Mouse (Mus musculus) lung, adult 2 months (tissue): ENCODE data around the gene Atoh8. TPM values are rescaled to one million over a fixed set of nuclear protein-coding genes. Genes with fewer than 3 reads are reported as not detected.

ENCODE experiments used
- DNase-seq: peaks from one replicate; pipeline ENCODE4 v3.0.0; 2022
- H3K4me1 ChIP-seq: fragments of 200-500 bp; 2 replicates; pipeline ENCODE4 v1.6.1; 2011; ENCODE audit warnings: low read length; ENCODE audit not compliant: control insufficient read depth, insufficient read depth
- H3K4me3 ChIP-seq: fragments of 200-500 bp; replicated peaks from 2 replicates; pipeline ENCODE3; 2011; ENCODE audit warnings: low read depth, mild to moderate bottlenecking, control low read depth, low read length; ENCODE audit errors: extremely low read depth
- CTCF ChIP-seq: fragments of 200-500 bp; IDR thresholded peaks from 2 replicates; pipeline ENCODE4 v1.5.1; 2011; ENCODE audit warnings: mild to moderate bottlenecking, low read length, control low read depth; ENCODE audit not compliant: insufficient read depth
- POLR2A ChIP-seq: fragments of 200-500 bp; IDR thresholded peaks from 2 replicates; pipeline ENCODE4 v1.6.1; 2011; ENCODE audit warnings: low read depth, mild to moderate bottlenecking, control low read depth, low read length, borderline replicate concordance; ENCODE audit errors: extremely low read depth
- WGBS: fragments of 180-500 bp; shearing (Covaris S2); methylation state at CpG from one replicate; pipeline ENCODE4 v1.1.7; 2018; 5-methylcytosine and 5-hydroxymethylcytosine counted together
- polyA plus RNA-seq: library from polyadenylated mRNA; depleted of rRNA; stranded (reverse); fragments of >200 nt; gene quantifications from 2 replicates; pipeline ENCODE4 v1.2.3, GENCODE M21; 2012

The Atoh8 gene
- polyA plus RNA-seq, 1 experiment: 26.4 TPM

DNA sequence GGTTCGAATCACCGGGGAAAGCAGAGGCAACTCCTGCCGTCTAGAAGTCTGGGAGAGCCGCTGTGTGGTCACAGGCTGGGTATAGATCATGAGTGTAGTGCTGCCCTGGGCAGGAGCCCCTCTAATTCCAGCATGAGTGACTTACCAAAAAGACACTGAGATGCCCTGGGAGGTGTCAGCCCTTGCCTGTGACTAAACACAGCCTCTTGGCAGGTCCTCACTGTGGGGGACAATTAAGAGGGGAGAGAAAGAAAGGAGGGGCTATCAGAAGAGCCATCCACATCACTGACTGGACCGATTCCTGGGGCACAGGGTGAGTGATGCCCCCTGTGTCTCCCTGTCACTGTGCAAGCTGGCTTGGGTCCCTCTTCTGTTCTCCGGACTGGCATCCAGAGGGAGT lies 48.6 kb downstream of the Atoh8 start:
- Histone ChIP-seq H3K4me1 (peaks cover 6% of the 10 kb centered on the region), H3K4me3 (no peak overlapping the region)
- DNase-seq: no peak
- TF ChIP-seq CTCF: no peak
- no peak for TF ChIP-seq POLR2A
- WGBS: 86% methylated on average over 6 of the region's 6 CpGs

DNA sequence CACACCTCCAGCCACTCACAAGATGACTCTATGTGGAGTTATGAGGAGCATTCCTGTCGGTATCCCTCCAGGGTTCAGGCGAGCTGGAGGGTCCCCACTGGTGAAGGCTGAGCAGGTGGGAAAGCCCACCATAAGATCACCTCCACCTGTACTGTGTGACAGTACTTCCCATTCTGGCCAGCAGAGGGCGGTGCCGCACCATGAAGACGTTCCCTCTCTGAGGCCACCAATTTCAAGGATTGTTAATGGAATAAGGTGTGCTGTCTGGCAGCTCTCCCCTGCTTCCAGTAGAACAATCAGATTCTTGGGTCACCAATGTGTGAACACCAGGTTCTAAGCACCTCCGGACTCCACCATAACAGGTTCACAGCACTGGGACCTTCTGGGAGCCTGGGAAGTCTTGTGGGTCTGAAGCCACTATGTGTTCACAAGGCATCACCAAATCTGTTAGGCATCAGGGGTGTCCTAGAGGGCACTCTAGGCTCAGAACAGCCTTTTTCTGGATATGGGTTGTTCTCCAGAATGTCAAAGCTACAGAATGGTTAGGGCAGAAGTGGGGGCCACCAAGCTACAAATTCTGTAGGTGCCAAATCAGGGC lies 49.4 kb downstream of the Atoh8 start:
- DNase-seq: peak; percentile 88
- TF ChIP-seq CTCF: peak; percentile 99
- TF ChIP-seq POLR2A: no peak
- Histone ChIP-seq H3K4me3 (no peak overlapping the region), H3K4me1 (peaks cover 6% of the 10 kb centered on the region)
- WGBS: 2% methylated on average over 6 of the region's 6 CpGs

DNA sequence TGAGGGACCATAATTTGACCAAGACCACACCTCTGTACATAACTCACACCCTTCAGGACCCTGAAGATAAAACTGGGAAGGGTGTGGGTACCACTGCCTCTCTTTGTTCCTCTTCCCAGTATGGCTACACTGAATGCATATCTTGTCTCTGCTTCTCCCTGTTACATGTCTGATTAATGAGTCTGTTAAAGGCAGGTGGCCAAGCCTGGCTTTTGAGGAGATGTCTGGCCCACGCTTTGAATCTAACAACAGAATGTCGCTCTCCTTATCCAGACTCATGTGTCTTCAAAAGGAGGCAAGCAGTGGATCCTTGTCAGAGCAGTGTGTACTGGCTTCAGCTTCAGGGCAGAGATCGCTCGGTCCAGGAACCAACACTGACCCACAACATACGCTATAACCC lies 50.8 kb downstream of the Atoh8 start:
- TF ChIP-seq CTCF: no peak
- TF ChIP-seq POLR2A: no peak
- Histone ChIP-seq H3K4me1 (peaks cover 5% of the 10 kb centered on the region), H3K4me3 (no peak overlapping the region)
- no peak for DNase-seq
- 87% methylated on average over 5 of the region's 5 CpGs for WGBS

DNA sequence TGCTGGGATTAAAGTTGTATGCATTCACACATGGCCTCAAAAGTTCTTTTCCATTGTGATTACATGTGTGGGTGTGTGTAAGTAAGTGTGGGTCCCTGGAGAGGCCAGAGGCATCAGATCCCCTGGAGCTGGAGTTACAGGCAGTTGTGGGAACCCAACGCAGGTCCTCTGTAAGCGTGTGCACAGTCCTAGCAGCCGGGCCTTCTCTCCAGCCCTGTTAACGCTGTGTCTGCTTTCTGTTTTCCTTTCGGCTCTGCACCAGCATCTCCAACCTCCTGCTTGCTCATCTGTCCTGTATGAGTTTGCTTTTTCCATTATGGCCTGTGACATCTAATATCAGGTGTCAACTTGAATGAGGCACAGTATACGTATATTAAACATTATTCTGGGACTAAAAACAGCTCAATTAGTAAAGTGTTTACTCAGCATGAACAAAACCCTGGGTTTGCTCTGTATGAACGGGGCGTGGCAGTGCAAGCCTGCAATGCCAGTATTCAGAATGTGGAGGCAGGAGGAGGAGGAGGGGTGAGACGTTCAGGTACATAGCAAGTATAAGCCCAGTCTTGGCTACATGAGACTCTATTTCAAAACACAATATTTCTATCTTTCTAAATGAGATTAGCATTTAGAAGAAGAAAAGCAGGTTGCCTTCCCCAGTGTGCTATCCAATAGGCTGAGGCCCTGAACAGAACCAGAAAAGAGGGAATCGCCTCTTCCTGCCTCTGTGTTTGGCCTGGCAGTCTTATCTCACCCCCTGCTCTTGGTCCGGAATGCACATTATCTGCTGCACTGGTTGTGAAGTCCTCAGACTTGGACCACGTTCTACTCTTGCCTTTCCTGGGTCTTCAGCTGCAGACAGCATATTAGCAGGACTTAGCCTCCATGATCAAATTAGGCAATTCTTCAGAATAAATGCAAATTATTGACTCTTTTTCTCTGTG lies 55.5 kb downstream of the Atoh8 start:
- no peak for DNase-seq
- 58% methylated on average over 12 of the region's 12 CpGs for WGBS
- no peaks in the 10 kb centered on the region; the same call in 1 of the 2 replicates for H3K4me1 ChIP-seq
- TF ChIP-seq POLR2A (no peak), CTCF (no peak)
- H3K4me3 ChIP-seq: no peak overlapping the region

DNA sequence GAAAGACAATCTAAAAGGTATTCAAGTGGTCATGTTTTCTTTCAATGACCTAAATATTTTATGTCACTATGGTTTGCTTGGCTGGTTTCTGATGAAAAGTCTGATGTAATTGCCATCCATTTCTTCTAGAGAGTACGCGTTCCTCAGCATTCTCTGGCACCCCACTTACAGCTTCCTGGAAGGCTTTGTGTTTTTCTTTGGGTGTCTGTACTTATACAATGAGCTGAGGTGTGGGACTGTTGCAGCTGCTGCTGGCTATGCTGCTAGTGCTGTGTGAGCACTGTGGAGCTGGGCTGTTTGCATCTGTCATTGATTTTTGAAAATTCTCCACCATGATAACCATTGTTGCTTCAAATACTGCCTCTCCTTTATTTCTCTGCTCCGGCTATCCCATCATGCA lies 56.4 kb downstream of the Atoh8 start:
- no peak for DNase-seq
- Histone ChIP-seq H3K4me3 (no peak overlapping the region), H3K4me1 (no peaks in the 10 kb centered on the region; the same call in 1 of the 2 replicates)
- 66% methylated on average over 3 of the region's 3 CpGs for WGBS
- no peak for TF ChIP-seq POLR2A
- TF ChIP-seq CTCF: no peak

DNA sequence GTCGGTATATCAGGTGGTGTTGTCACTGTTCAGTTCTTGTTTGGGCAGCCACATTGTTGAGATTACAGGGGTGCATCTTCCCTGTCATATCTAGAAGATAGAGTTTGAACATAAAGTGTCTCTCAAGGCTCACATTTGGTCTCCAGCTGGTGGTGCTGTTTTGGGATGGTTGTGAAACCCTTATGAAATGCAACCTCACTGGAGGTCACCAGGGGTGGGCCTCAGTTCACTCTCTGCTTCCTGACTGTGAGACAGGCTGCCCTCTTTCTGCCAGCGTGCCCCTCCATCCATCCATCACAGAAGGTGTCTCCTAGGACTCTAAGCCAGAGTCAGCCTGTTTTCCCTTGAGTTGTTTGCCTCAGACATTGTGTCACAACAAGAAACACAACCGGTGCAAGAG lies 58.0 kb downstream of the Atoh8 start:
- no peak for DNase-seq

DNA sequence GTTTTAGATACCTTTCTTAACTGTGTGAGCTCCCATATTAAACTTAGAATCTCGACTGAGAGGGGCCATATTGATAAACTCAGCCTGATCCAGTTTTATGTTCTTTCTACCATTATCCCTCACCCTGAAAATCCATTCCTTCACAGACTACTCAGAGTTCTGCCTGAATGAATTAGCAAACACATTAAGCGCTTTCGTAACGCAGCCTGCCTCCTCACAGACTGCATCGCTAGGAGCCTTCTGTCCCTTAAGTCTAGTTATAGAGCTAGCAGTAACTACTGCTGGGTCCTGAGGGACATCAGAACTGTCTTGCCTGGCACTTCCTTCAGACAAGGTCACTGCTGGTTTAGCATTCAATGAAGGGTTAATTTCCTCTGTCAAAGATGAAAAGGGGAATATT lies 59.4 kb downstream of the Atoh8 start:
- WGBS: 69% methylated on average over 5 of the region's 5 CpGs
- Histone ChIP-seq H3K4me3 (no peak overlapping the region), H3K4me1 (no peaks in the 10 kb centered on the region; the same call in 1 of the 2 replicates)
- no peak for TF ChIP-seq POLR2A
- TF ChIP-seq CTCF: no peak
- DNase-seq: no peak

More for the DNA sequence above, 58.0 kb downstream of the Atoh8 start:
- WGBS: 61% methylated on average over 3 of the region's 3 CpGs
- no peaks in the 10 kb centered on the region; the same call in 1 of the 2 replicates for H3K4me1 ChIP-seq
- no peak overlapping the region for H3K4me3 ChIP-seq
- TF ChIP-seq POLR2A: no peak
- TF ChIP-seq CTCF: no peak

DNA sequence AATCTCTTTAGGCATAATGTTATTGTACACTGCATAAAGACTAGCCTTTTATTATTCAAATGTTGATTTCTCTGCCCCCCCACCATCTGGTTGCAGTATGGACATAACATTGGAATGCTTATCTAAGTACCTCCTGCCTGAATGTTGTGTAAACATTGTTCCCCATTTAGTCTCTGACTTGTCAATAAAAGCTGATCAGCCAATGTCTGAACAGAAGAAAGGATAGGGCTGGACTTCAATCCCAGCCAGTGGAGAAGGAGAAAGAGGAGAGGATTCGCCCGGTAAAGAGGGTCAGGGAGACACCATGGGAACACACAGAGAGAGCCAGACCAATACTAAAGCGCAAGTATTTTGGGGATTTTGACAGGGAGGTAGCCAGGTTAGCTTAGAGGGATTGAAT lies 60.0 kb downstream of the Atoh8 start:
- no peak overlapping the region for H3K4me3 ChIP-seq
- TF ChIP-seq POLR2A (no peak), CTCF (no peak)
- DNase-seq: no peak
- WGBS: 48% methylated on average over 3 of the region's 3 CpGs
- H3K4me1 ChIP-seq: no peaks in the 10 kb centered on the region; the same call in 1 of the 2 replicates

DNA sequence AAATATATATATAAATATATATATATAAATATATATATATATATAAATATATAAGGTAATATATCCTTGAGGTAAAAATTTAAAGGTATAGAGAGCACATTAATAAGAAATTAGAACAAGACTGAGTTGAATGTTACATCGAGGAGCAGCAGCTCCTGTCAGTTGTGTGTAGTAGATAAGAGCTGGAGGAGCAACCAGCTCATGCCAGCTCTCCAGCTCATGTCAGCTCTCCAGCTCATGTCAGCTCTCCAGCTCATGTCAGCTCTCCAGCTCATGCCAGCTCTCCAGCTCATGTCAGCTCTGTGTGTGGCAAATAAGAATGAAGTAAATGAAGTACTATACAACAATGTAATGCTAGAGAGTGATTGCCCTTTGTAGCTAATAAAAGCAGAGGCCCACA lies 62.0 kb downstream of the Atoh8 start:
- Histone ChIP-seq H3K4me3 (no peak overlapping the region), H3K4me1 (no peaks in the 10 kb centered on the region)
- 51% methylated on average over 1 of the region's 1 CpGs for WGBS
- DNase-seq: no peak
- TF ChIP-seq POLR2A (no peak), CTCF (no peak)
